Mouse (Mus musculus): ENCODE data around the gene Sipa1l3. TPM values are rescaled to one million over a fixed set of nuclear protein-coding genes. Genes with fewer than 3 reads are reported as not detected.

The Sipa1l3 gene
- polyA plus RNA-seq, 1 experiment from 2014 or later, result 14.8 TPM

GRCm38 (mm10) chr7:29438204-29438603, 80.2 kb downstream of the Sipa1l3 start:
- Histone ChIP-seq H3K36me3 (no peaks in the 10 kb centered on the region), H3K4me3 (replicated peaks) (no peak overlapping the region), H3K4me1 (replicated peaks) (peaks cover 33% of the 10 kb centered on the region), H3K9ac (replicated peaks) (no peak overlapping the region), H3K27me3 (0 out of 2 replicates have a peak, but pooled peaks cover 12% of the 10 kb centered on the region), H3K9me3 (no peaks in the 10 kb centered on the region), H3K27ac (no peak overlapping the region), H3K4me2 (replicated peaks) (no peak overlapping the region)
- no peak for ATAC-seq
- 93% methylated on average over 14 of the region's 14 CpGs for WGBS

GRCm38 (mm10) chr7:29437072-29437471, 81.4 kb downstream of the Sipa1l3 start:
- no peak overlapping the region for H3K27ac ChIP-seq
- no peaks in the 10 kb centered on the region for H3K9me3 ChIP-seq
- no peak overlapping the region for H3K4me3 ChIP-seq (replicated peaks)
- H3K4me1 ChIP-seq (replicated peaks), result peaks cover 42% of the 10 kb centered on the region
- no peak overlapping the region for H3K4me2 ChIP-seq (replicated peaks)
- 79% methylated on average over 10 of the region's 10 CpGs for WGBS
- no peaks in the 10 kb centered on the region for H3K36me3 ChIP-seq
- H3K9ac ChIP-seq (replicated peaks), result no peak overlapping the region
- 0 out of 2 replicates have a peak, but pooled peaks cover 12% of the 10 kb centered on the region for H3K27me3 ChIP-seq
- no peak for ATAC-seq

- Histone ChIP-seq H3K36me3 (no peaks in the 10 kb centered on the region), H3K27me3 (0 out of 2 replicates have a peak, but pooled peaks cover 12% of the 10 kb centered on the region), H3K4me1 (replicated peaks) (peaks cover 51% of the 10 kb centered on the region), H3K9me3 (no peaks in the 10 kb centered on the region), H3K27ac (no peak overlapping the region), H3K4me2 (replicated peaks) (no peak overlapping the region), H3K4me3 (replicated peaks) (no peak overlapping the region), H3K9ac (replicated peaks) (no peak overlapping the region)
- WGBS, result 77% methylated on average over 9 of the region's 9 CpGs
- ATAC-seq, result no peak
Measured at GRCm38 (mm10) chr7:29434313-29435035, 84.0 kb downstream of the Sipa1l3 start.

DNA sequence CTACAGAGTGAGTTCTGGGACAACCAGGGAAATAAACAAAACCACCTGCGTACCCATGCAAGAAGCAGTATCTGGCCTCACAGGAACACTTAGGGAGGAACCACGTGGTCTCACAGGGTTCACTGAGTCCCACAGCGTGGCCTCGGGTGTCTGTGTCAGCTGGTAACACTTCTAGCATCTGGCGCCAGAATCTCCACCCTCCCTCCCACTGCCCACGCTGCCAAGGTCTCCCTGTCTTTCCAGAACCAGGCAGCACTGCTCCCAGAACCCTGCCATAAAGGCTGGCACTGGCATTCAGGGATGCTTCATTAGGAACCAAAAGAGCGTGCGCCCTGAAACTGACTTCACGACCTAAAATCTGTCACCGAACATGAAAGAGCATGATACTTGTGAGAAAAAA, 84.7 kb downstream of the Sipa1l3 start:
- Histone ChIP-seq H3K4me2 (replicated peaks) (no peak overlapping the region), H3K36me3 (no peaks in the 10 kb centered on the region), H3K9me3 (no peaks in the 10 kb centered on the region), H3K27me3 (0 out of 2 replicates have a peak, but pooled peaks cover 12% of the 10 kb centered on the region), H3K4me1 (replicated peaks) (peaks cover 49% of the 10 kb centered on the region), H3K4me3 (replicated peaks) (no peak overlapping the region), H3K9ac (replicated peaks) (no peak overlapping the region), H3K27ac (no peak overlapping the region)
- no peak for ATAC-seq
- WGBS, result 85% methylated on average over 10 of the region's 10 CpGs

DNA sequence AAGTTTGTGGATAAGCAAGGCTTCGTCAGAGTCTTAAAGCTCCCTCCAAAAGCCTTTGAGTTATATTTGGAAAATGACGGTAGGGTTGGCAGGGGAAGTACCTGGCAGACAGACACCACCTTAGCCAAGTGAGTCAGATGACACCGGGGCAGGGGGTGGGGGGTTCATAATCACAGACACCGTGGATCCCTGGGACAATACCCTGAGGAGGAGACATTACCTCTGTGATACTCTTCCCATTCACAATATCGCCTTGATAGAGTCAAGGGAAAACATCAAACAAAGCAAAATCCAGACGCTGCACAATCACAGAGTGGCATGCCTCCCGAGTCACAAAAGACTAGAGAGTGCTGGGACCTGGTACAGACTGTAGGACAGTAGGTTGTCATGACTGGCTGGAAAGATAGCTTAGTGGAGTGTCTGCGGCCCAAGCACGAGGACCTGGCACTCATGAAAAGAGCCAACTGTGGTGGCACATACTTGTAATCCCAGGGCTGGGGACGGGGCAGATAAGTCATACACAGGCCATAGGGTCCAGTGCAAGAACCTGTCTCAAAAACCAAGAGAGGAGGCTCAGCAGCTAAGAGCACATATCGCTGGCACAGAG, 85.4 kb downstream of the Sipa1l3 start:
- no peaks in the 10 kb centered on the region for H3K36me3 ChIP-seq
- 42% methylated on average over 11 of the region's 11 CpGs for WGBS
- H3K9ac ChIP-seq (replicated peaks), result no peak overlapping the region
- H3K4me3 ChIP-seq (replicated peaks), result no peak overlapping the region
- H3K27me3 ChIP-seq, result 0 out of 2 replicates have a peak, but pooled peaks cover 13% of the 10 kb centered on the region
- no peaks in the 10 kb centered on the region for H3K9me3 ChIP-seq
- peaks cover 44% of the 10 kb centered on the region for H3K4me1 ChIP-seq (replicated peaks)
- H3K27ac ChIP-seq, result peak overlapping the region; percentile 52; the same call in 1 of the 2 replicates
- H3K4me2 ChIP-seq (replicated peaks), result no peak overlapping the region
- ATAC-seq, result no peak

GRCm38 (mm10) chr7:29432180-29432946, 86.1 kb downstream of the Sipa1l3 start:
- Histone ChIP-seq H3K27ac (peak overlapping the region; percentile 52; the same call in 1 of the 2 replicates), H3K4me2 (replicated peaks) (no peak overlapping the region), H3K36me3 (no peaks in the 10 kb centered on the region), H3K9ac (replicated peaks) (0 out of 2 replicates have a peak overlapping the region, but pooled peaks have one; percentile 30), H3K27me3 (0 out of 2 replicates have a peak, but pooled peaks cover 16% of the 10 kb centered on the region), H3K4me1 (replicated peaks) (peaks cover 44% of the 10 kb centered on the region), H3K9me3 (no peaks in the 10 kb centered on the region), H3K4me3 (replicated peaks) (no peak overlapping the region)
- 16% methylated on average over 15 of the region's 15 CpGs for WGBS
- ATAC-seq, result peak; percentile 38; the same call in 1 of the 2 replicates

GRCm38 (mm10) chr7:29430739-29431211, 87.7 kb downstream of the Sipa1l3 start:
- H3K36me3 ChIP-seq, result no peaks in the 10 kb centered on the region
- no peaks in the 10 kb centered on the region for H3K9me3 ChIP-seq
- no peak overlapping the region for H3K9ac ChIP-seq (replicated peaks)
- ATAC-seq, result peak; percentile 55
- H3K4me3 ChIP-seq (replicated peaks), result no peak overlapping the region
- 0 out of 2 replicates have a peak, but pooled peaks cover 10% of the 10 kb centered on the region for H3K27me3 ChIP-seq
- peak overlapping the region; percentile 11; the same call in 1 of the 2 replicates for H3K4me2 ChIP-seq (replicated peaks)
- peaks cover 44% of the 10 kb centered on the region for H3K4me1 ChIP-seq (replicated peaks)
- WGBS, result 4% methylated on average over 6 of the region's 6 CpGs
- peak overlapping the region; percentile 37 for H3K27ac ChIP-seq

- no peak overlapping the region for H3K9ac ChIP-seq (replicated peaks)
- no peak for ATAC-seq
- 0 out of 2 replicates have a peak, but pooled peaks cover 4% of the 10 kb centered on the region for H3K27me3 ChIP-seq
- 81% methylated on average over 8 of the region's 8 CpGs for WGBS
- no peak overlapping the region for H3K27ac ChIP-seq
- H3K4me3 ChIP-seq (replicated peaks), result no peak overlapping the region
- H3K4me1 ChIP-seq (replicated peaks), result peaks cover 28% of the 10 kb centered on the region
- no peaks in the 10 kb centered on the region for H3K9me3 ChIP-seq
- H3K4me2 ChIP-seq (replicated peaks), result no peak overlapping the region
- no peaks in the 10 kb centered on the region for H3K36me3 ChIP-seq
Measured at GRCm38 (mm10) chr7:29426056-29426455, 92.4 kb downstream of the Sipa1l3 start.

GRCm38 (mm10) chr7:29425413-29425827, 93.0 kb downstream of the Sipa1l3 start:
- H3K4me1 ChIP-seq (replicated peaks), result peaks cover 24% of the 10 kb centered on the region
- H3K4me2 ChIP-seq (replicated peaks), result no peak overlapping the region
- H3K9ac ChIP-seq (replicated peaks), result no peak overlapping the region
- H3K27me3 ChIP-seq, result 0 out of 2 replicates have a peak, but pooled peaks cover 4% of the 10 kb centered on the region
- no peaks in the 10 kb centered on the region for H3K9me3 ChIP-seq
- ATAC-seq, result no peak
- 84% methylated on average over 7 of the region's 7 CpGs for WGBS
- no peaks in the 10 kb centered on the region for H3K36me3 ChIP-seq
- H3K27ac ChIP-seq, result no peak overlapping the region
- H3K4me3 ChIP-seq (replicated peaks), result no peak overlapping the region

- no peak overlapping the region for H3K4me3 ChIP-seq (replicated peaks)
- no peak overlapping the region for H3K27ac ChIP-seq
- H3K27me3 ChIP-seq, result 0 out of 2 replicates have a peak, but pooled peaks cover 4% of the 10 kb centered on the region
- H3K9me3 ChIP-seq, result no peaks in the 10 kb centered on the region
- 68% methylated on average over 5 of the region's 5 CpGs for WGBS
- no peak overlapping the region for H3K4me2 ChIP-seq (replicated peaks)
- H3K9ac ChIP-seq (replicated peaks), result no peak overlapping the region
- ATAC-seq, result no peak
- peaks cover 18% of the 10 kb centered on the region for H3K4me1 ChIP-seq (replicated peaks)
- no peaks in the 10 kb centered on the region for H3K36me3 ChIP-seq
Measured at GRCm38 (mm10) chr7:29424690-29425089, 93.8 kb downstream of the Sipa1l3 start.

GRCm38 (mm10) chr7:29421909-29422244, 96.6 kb downstream of the Sipa1l3 start:
- Histone ChIP-seq H3K9ac (replicated peaks) (peak overlapping the region; percentile 36; the same call in 1 of the 2 replicates), H3K4me3 (replicated peaks) (no peak overlapping the region), H3K4me2 (replicated peaks) (no peak overlapping the region), H3K27me3 (no peaks in the 10 kb centered on the region), H3K27ac (peak overlapping the region; percentile 76), H3K36me3 (no peaks in the 10 kb centered on the region), H3K9me3 (no peaks in the 10 kb centered on the region), H3K4me1 (replicated peaks) (peaks cover 29% of the 10 kb centered on the region)
- 29% methylated on average over 3 of the region's 3 CpGs for WGBS
- no peak; the same call in 1 of the 2 replicates for ATAC-seq
